In the genomic region with DNA sequence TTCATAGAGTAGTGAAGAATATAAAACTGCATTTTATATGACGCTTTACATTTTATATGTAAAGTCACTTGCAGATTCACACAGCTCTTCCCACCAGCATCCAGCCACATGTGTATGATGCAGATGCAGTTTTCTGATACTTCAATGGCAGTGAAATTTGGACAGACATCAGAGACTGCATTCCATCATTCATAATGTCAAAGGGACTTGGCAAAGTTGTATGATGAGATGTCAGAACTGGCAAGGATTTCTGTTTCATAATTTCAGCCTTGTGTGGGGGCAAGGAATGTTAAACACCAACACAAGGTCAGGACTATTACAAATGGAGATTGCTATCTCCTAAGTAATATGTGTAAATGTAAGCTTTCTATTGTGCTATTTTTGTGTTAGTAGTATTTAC, we compare ENCODE assay signal across 30 mouse cellular contexts.
DNase-seq lines count a peak whose midpoint lies in the region; ATAC-seq and TF ChIP-seq lines count a peak whose summit lies in the region.
"Had no signal": no experiment of that assay in that cellular context is flagged by ENCODE, and none has a peak within 500 bp of the region (broad histone marks: within the 10 kb centered on the region; RNA-seq: fewer than 3 reads in every experiment).

No protein-coding gene starts in this region.

- no peaks in the 10 kb centered on the region for H3K79me2 ChIP-seq in heart, adult 2 months (replicated peaks; ENCODE audit: control insufficient read depth, insufficient read depth, low read length)

- H3K9ac ChIP-seq in midbrain, embryonic 11.5 days (ENCODE audit: low read length) = no peak overlapping the region
- no peak overlapping the region for H3K9ac ChIP-seq in midbrain, embryonic 14.5 days (replicated peaks; ENCODE audit: low read length)
- no peak overlapping the region for H3K9ac ChIP-seq in heart, adult 2 months (ENCODE audit: low read depth, low read length)
- H3K9ac ChIP-seq: embryonic facial prominence, embryonic 15.5 days; forebrain, embryonic 13.5 days; hindbrain, embryonic 12.5 days; intestine, embryonic 15.5 days; liver, embryonic 14.5 days; midbrain, embryonic 15.5 days had no signal

- no peaks in the 10 kb centered on the region for H3K9me3 ChIP-seq in midbrain, embryonic 11.5 days (ENCODE audit: control insufficient read depth, low read length)
- no peaks in the 10 kb centered on the region for H3K9me3 ChIP-seq in midbrain, embryonic 14.5 days (ENCODE audit: control insufficient read depth, low read length)
- H3K9me3 ChIP-seq: embryonic facial prominence, embryonic 15.5 days; forebrain, embryonic 13.5 days; hindbrain, embryonic 12.5 days; intestine, embryonic 15.5 days; midbrain, embryonic 15.5 days had no signal

- no peak overlapping the region for H3K27ac ChIP-seq in midbrain, embryonic 11.5 days (ENCODE audit: low read depth, low read length)
- H3K27ac ChIP-seq in midbrain, embryonic 14.5 days (replicated peaks; ENCODE audit: low read depth, low read length) = no peak overlapping the region
- H3K27ac ChIP-seq in heart, adult 2 months = no peak overlapping the region
- H3K27ac ChIP-seq: embryonic facial prominence, embryonic 15.5 days; forebrain, embryonic 13.5 days; hindbrain, embryonic 12.5 days; hindbrain, postnatal 0 days; intestine, embryonic 15.5 days; liver, embryonic 14.5 days; macrophage; midbrain, embryonic 15.5 days; stomach, postnatal 0 days had no signal

- TF ChIP-seq CTCF in heart, adult 2 months (IDR thresholded peaks at IDR 0.05) = no peak

- no peaks in the 10 kb centered on the region for H3K36me3 ChIP-seq in midbrain, embryonic 11.5 days (ENCODE audit: control insufficient read depth, insufficient read depth, low read length)
- H3K36me3 ChIP-seq in midbrain, embryonic 14.5 days (ENCODE audit: control insufficient read depth, insufficient read depth, low read length) = no peaks in the 10 kb centered on the region
- H3K36me3 ChIP-seq in heart, adult 2 months (ENCODE audit: control insufficient read depth, insufficient read depth, low read length) = no peaks in the 10 kb centered on the region
- H3K36me3 ChIP-seq: embryonic facial prominence, embryonic 15.5 days; hindbrain, embryonic 12.5 days; intestine, embryonic 15.5 days; midbrain, embryonic 15.5 days had no signal

- H3K4me3 ChIP-seq in midbrain, embryonic 11.5 days (ENCODE audit: low read depth, low read length) = no peak overlapping the region
- H3K4me3 ChIP-seq in midbrain, embryonic 14.5 days (replicated peaks; ENCODE audit: low read depth, low read length) = no peak overlapping the region
- H3K4me3 ChIP-seq in heart, adult 2 months = no peak overlapping the region
- H3K4me3 ChIP-seq: embryonic facial prominence, embryonic 15.5 days; forebrain, embryonic 13.5 days; hindbrain, embryonic 12.5 days; intestine, embryonic 15.5 days; midbrain, embryonic 15.5 days had no signal

- H3K27me3 ChIP-seq in midbrain, embryonic 11.5 days (ENCODE audit: control insufficient read depth, insufficient read depth, low read length) = no peaks in the 10 kb centered on the region
- H3K27me3 ChIP-seq in midbrain, embryonic 14.5 days (ENCODE audit: control insufficient read depth, insufficient read depth, low read length) = no peaks in the 10 kb centered on the region
- H3K27me3 ChIP-seq in heart, adult 2 months (ENCODE audit: control insufficient read depth, insufficient read depth, low read length) = no peaks in the 10 kb centered on the region
- H3K27me3 ChIP-seq: embryonic facial prominence, embryonic 15.5 days; forebrain, embryonic 13.5 days; hindbrain, embryonic 12.5 days; intestine, embryonic 15.5 days; midbrain, embryonic 15.5 days had no signal

- DNase-seq in adrenal gland, postnatal 14 days = peak; percentile 4
- DNase-seq in adrenal gland, adult 18-20 months (ENCODE audit: low spot score in 2 of 2) = no peak
- peak; percentile 26 for DNase-seq in midbrain, embryonic 11.5 days (ENCODE audit: low spot score, missing footprints)
- DNase-seq in midbrain, embryonic 14.5 days = no peak
- DNase-seq in lung, postnatal 14 days = peak; percentile 13
- no peak for DNase-seq in heart, adult 2 months
- no peak for DNase-seq in left cerebral cortex, adult 11 months (ENCODE audit: low spot score)
- DNase-seq: adrenal gland, postnatal 25 days; cerebellum, adult 18-20 months; cerebellum, postnatal 10 days; gastrocnemius, postnatal 14 days; heart, adult 11 months; heart, postnatal 36 days; kidney, adult 2 months; kidney, postnatal 36 days; left cerebral cortex, postnatal 4 days; liver; thymus, adult 18-20 months; thymus, postnatal 36 days had no signal

- no peak for ATAC-seq in midbrain, embryonic 11.5 days (ENCODE audit: low FRiP score)
- no peak for ATAC-seq in midbrain, embryonic 14.5 days (ENCODE audit: low FRiP score, low TSS enrichment)
- ATAC-seq: CD4-positive, CD25-positive, alpha-beta regulatory T cell, adult 4 months; forebrain, embryonic 13.5 days; hindbrain, postnatal 0 days; intestine, embryonic 15.5 days; midbrain, embryonic 15.5 days had no signal

- intact Hi-C loops in heart, adult 2 months (cut with DNase I) = no loop called here

- TF ChIP-seq POLR2A in heart, adult 2 months (IDR thresholded peaks at IDR 0.05; ENCODE audit: insufficient read depth, low read depth, low read length) = no peak

- H3K4me2 ChIP-seq in midbrain, embryonic 11.5 days = no peak overlapping the region
- no peak overlapping the region for H3K4me2 ChIP-seq in midbrain, embryonic 14.5 days (ENCODE audit: low read length)
- H3K4me2 ChIP-seq: embryonic facial prominence, embryonic 15.5 days; forebrain, embryonic 13.5 days; heart, embryonic 11.5 days; hindbrain, embryonic 12.5 days; intestine, embryonic 15.5 days; midbrain, embryonic 15.5 days had no signal

- no peaks in the 10 kb centered on the region for H3K4me1 ChIP-seq in midbrain, embryonic 11.5 days (ENCODE audit: control insufficient read depth, insufficient read depth, low read length)
- H3K4me1 ChIP-seq in midbrain, embryonic 14.5 days (ENCODE audit: control insufficient read depth, insufficient read depth, low read length) = peaks cover 8% of the 10 kb centered on the region; the same call in 1 of the 2 replicates
- no peaks in the 10 kb centered on the region for H3K4me1 ChIP-seq in heart, adult 2 months (ENCODE audit: control insufficient read depth, insufficient read depth, low read length)
- H3K4me1 ChIP-seq: embryonic facial prominence, embryonic 15.5 days; intestine, embryonic 15.5 days had no signal

- 94% methylated on average over 1 of the region's 1 CpGs for WGBS in midbrain, embryonic 11.5 days
- WGBS in midbrain, embryonic 14.5 days = 98% methylated on average over 1 of the region's 1 CpGs
- 96% methylated on average over 1 of the region's 1 CpGs for WGBS in heart, adult 2 months

- no peak for TF ChIP-seq EP300 in heart, adult 2 months (IDR thresholded peaks at IDR 0.05; ENCODE audit: insufficient read depth, low read depth, low read length)

Comparison
In these comparisons a context has a peak if more than half of its experiments do, and no peak if none do; other contexts are left out.
1. DNase-seq: peak in adrenal gland, postnatal 14 days (single experiment), midbrain, embryonic 11.5 days (single experiment) and lung, postnatal 14 days (single experiment); none in adrenal gland, adult 18-20 months (0 of 2), midbrain, embryonic 14.5 days (single experiment), heart, adult 2 months (0 of 2) and left cerebral cortex, adult 11 months (single experiment).